Mouse (Mus musculus) lung, postnatal 0 days (tissue): Measurements from ENCODE around the gene Ltv1. TPM values are rescaled to one million over a fixed set of nuclear protein-coding genes. Genes with fewer than 3 reads are reported as not detected.

Source experiments
- ATAC-seq: fragments of 200-750 bp; cut with Nextera tagmentation; 2 replicates; pipeline ENCODE4 v1.8.0; 2017; ENCODE audit warnings: moderate library complexity
- DNase-seq: peaks from one replicate; pipeline ENCODE4 v3.0.0-alpha.2; 2016; ENCODE audit warnings: low spot score
- H3K27ac ChIP-seq: fragments of 300-500 bp; sonication (generic); 2 replicates; pipeline ENCODE4 v1.5.1; 2014; ENCODE audit warnings: antibody characterized with exemption, mild to moderate bottlenecking, low read length, mixed read lengths
- H3K27me3 ChIP-seq: fragments of 300-500 bp; sonication (generic); replicated peaks from 2 replicates; pipeline ENCODE4 v1.6.1; 2014; ENCODE audit warnings: low read length, mixed read lengths; ENCODE audit not compliant: insufficient read depth
- H3K36me3 ChIP-seq: fragments of 300-500 bp; sonication (generic); 2 replicates; pipeline ENCODE4 v1.6.1; 2014; ENCODE audit warnings: low read length, mixed read lengths; ENCODE audit not compliant: insufficient read depth
- H3K4me1 ChIP-seq: fragments of 300-500 bp; sonication (generic); 2 replicates; pipeline ENCODE4 v1.6.1; 2014; ENCODE audit warnings: antibody characterized with exemption, low read depth, low read length, mixed read lengths; ENCODE audit not compliant: insufficient read depth
- H3K4me2 ChIP-seq: fragments of 300-500 bp; sonication (generic); replicated peaks from 2 replicates; pipeline ENCODE4 v1.6.1; 2014; ENCODE audit warnings: low read depth, mild to moderate bottlenecking, low read length, moderate library complexity, mixed read lengths
- H3K4me3 ChIP-seq: fragments of 300-500 bp; sonication (generic); 2 replicates; pipeline ENCODE4 v1.5.1; 2014; ENCODE audit warnings: low read depth, low read length
- H3K9ac ChIP-seq: fragments of 300-500 bp; sonication (generic); replicated peaks from 2 replicates; pipeline ENCODE4 v1.6.1; 2014; ENCODE audit warnings: low read depth, mild to moderate bottlenecking
- H3K9me3 ChIP-seq: fragments of 300-500 bp; sonication (generic); 2 replicates; pipeline ENCODE4 v1.6.1; 2016; ENCODE audit warnings: low read length, mixed read lengths
- CTCF ChIP-seq: IDR thresholded peaks from 2 replicates; pipeline ENCODE4 v1.5.1; 2016; ENCODE audit warnings: antibody characterized with exemption, mild to moderate bottlenecking
- EP300 ChIP-seq: IDR thresholded peaks from 2 replicates; pipeline ENCODE4 v1.6.1; 2016; ENCODE audit warnings: antibody characterized with exemption, mild to moderate bottlenecking, control low read depth
- WGBS: fragments of 180-500 bp; shearing (Covaris S2); extraction: QIAGEN DNeasy Blood & Tissue Kit; methylation state at CpG from one replicate; pipeline ENCODE4 v1.1.7; 2014; 5-methylcytosine and 5-hydroxymethylcytosine counted together
- polyA plus RNA-seq: library from polyadenylated mRNA; unstranded; fragments of >200 nt; fragmentation: Nextera tagmentation; extraction: Ambion mirVana; gene quantifications from 2 replicates; pipeline ENCODE4 v1.2.1, GENCODE M21; 2015

Ltv1 gene
- polyA plus RNA-seq, 1 experiment from 2014 or later: 32.2 TPM

DNA sequence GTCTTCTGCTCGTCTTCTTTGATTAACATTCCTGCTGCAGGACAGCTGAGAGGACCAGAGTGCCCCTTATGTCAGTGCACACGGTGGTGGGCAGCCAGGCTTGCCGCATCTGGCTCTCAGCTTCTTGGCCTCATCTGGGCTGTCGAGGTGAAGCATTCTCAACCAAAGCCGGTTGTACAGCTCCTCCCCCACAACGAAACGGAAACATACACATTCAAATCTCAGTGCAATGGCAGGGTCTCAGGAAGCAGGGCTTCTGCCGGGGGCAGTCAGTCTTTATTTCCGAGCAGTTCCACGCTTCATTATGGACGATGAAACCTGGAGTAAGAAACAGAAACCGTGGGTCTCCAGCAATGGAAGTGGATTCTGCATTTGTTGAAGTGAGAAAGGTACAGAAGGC is 21.0 kb upstream of the Ltv1 start:
- Histone ChIP-seq H3K36me3 (no peaks in the 10 kb centered on the region), H3K27ac (no peak overlapping the region), H3K9me3 (no peaks in the 10 kb centered on the region), H3K27me3 (no peaks in the 10 kb centered on the region), H3K9ac (no peak overlapping the region), H3K4me3 (no peak overlapping the region), H3K4me1 (0 out of 2 replicates have a peak, but pooled peaks cover 3% of the 10 kb centered on the region), H3K4me2 (no peak overlapping the region)
- TF ChIP-seq EP300 (no peak), CTCF (no peak)
- 52% methylated on average over 12 of the region's 12 CpGs for WGBS
- no peak for ATAC-seq
- DNase-seq: no peak

DNA sequence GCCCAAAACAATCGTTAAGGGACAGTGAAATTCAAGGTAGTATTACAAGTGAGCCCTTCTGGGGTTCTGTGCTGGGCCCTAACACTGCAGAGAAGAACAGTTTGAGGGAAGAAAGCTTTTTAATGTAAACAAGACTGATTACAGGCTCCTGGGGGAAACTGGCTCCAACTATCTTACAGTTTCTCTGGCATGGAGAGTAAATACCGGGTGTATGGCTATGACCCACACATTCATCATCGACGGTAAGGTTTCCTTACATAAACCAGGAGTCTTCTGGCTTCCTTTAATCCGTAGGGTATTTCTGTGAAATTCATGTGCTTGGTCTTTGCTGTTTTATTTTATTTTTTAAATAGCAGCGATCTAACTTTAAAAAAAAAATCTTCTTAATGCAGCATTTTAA is 19.9 kb upstream of the Ltv1 start:
- Histone ChIP-seq H3K4me1 (0 out of 2 replicates have a peak, but pooled peaks cover 3% of the 10 kb centered on the region), H3K9ac (no peak overlapping the region), H3K4me3 (no peak overlapping the region), H3K9me3 (no peaks in the 10 kb centered on the region), H3K4me2 (no peak overlapping the region), H3K27ac (no peak overlapping the region), H3K36me3 (no peaks in the 10 kb centered on the region), H3K27me3 (no peaks in the 10 kb centered on the region)
- no peak for DNase-seq
- WGBS: 48% methylated on average over 6 of the region's 6 CpGs
- ATAC-seq: no peak
- no peak for TF ChIP-seq EP300
- no peak for TF ChIP-seq CTCF

DNA sequence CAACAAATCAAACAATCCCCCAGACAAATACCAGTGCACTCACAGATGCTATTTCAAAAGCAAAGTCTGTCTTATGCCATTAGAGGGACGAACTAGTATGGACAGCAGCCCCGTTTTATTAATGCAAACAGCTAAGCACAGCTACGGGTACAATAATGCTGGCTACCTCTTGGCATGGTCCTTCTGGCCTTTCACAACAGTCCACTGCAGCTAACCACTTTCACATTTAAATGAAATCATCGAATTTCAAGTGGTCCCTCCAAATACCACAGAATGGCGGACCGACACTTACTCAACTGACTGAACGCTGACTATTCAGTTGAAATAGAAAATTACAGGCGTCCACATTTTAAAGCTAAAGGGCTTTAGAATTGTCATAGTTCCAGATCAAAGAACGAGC is 19.4 kb upstream of the Ltv1 start:
- no peak overlapping the region for H3K27ac ChIP-seq
- H3K36me3 ChIP-seq: no peaks in the 10 kb centered on the region
- H3K9ac ChIP-seq: no peak overlapping the region
- H3K27me3 ChIP-seq: no peaks in the 10 kb centered on the region
- H3K4me1 ChIP-seq: 0 out of 2 replicates have a peak, but pooled peaks cover 3% of the 10 kb centered on the region
- 59% methylated on average over 9 of the region's 9 CpGs for WGBS
- H3K9me3 ChIP-seq: no peaks in the 10 kb centered on the region
- ATAC-seq (peak; percentile 81), DNase-seq (peak; percentile 70)
- no peak overlapping the region for H3K4me3 ChIP-seq
- no peak for TF ChIP-seq CTCF
- no peak for TF ChIP-seq EP300
- no peak overlapping the region for H3K4me2 ChIP-seq

DNA sequence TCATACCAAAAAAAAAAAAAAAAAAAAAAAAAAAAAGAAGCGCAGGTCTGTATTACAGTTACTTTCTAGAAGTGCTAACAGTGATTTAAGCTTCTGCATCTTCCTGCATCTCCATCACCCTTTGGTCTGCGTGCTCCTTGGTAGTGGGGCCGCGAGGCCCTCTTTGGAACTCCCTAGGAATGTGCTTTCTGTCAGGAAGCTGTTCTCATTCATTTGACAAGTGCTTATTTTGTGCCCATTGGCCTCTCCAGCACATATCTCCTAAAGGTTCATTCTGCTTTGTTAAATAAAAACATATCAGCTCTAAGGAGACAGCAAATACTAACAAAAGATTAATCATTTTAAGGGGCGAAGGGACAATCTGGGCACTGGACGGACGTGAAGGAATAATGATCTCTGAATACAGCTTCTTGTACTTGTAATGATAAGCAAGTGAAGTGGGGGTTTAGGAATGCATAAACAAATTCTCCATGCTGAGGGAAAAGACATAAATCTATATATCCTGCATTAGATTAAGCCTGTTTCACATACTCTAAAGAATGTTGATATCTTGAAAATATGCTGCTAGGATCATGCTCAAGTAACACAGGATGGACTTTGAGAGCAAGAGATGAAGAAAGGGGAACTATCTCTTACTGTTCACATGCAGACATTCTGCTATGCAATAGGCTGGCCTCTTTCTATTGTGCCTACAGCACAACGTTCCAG is 17.1 kb upstream of the Ltv1 start:
- H3K27me3 ChIP-seq: no peaks in the 10 kb centered on the region
- H3K4me1 ChIP-seq: 0 out of 2 replicates have a peak, but pooled peaks cover 3% of the 10 kb centered on the region
- peak; percentile 59 for ATAC-seq
- no peak overlapping the region for H3K27ac ChIP-seq
- H3K9ac ChIP-seq: no peak overlapping the region
- H3K9me3 ChIP-seq: no peaks in the 10 kb centered on the region
- peak; percentile 22 for DNase-seq
- no peak overlapping the region for H3K4me2 ChIP-seq
- WGBS: 19% methylated on average over 8 of the region's 8 CpGs
- TF ChIP-seq EP300: no peak
- no peak for TF ChIP-seq CTCF
- H3K36me3 ChIP-seq: no peaks in the 10 kb centered on the region
- no peak overlapping the region for H3K4me3 ChIP-seq

DNA sequence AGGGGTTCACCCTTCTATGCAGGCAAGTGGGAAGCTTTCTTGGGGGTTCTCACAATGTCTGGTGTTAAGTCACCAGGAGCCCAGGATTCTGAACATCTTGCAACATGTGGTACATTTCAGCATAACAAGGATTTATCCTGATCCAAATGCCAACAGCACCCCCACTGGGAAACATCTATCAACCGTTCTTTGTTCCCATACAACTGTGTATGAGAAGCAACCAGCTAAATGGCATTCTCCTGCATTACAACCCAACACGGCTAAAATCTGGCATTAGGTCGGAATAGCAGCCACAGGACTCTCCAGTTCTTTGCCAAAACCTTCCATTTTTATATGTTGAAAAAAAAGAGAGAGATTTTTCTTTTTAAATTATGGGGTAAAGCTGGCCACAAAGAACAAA is 16.5 kb upstream of the Ltv1 start:
- Histone ChIP-seq H3K4me1 (0 out of 2 replicates have a peak, but pooled peaks cover 3% of the 10 kb centered on the region), H3K4me3 (no peak overlapping the region), H3K36me3 (no peaks in the 10 kb centered on the region), H3K9ac (no peak overlapping the region), H3K27me3 (no peaks in the 10 kb centered on the region), H3K9me3 (no peaks in the 10 kb centered on the region), H3K4me2 (no peak overlapping the region), H3K27ac (no peak overlapping the region)
- peak; percentile 5 for DNase-seq
- TF ChIP-seq EP300: no peak
- TF ChIP-seq CTCF: 0 out of 2 replicates have a peak, but pooled peaks have one; percentile 4
- 44% methylated on average over 3 of the region's 3 CpGs for WGBS
- ATAC-seq: no peak

DNA sequence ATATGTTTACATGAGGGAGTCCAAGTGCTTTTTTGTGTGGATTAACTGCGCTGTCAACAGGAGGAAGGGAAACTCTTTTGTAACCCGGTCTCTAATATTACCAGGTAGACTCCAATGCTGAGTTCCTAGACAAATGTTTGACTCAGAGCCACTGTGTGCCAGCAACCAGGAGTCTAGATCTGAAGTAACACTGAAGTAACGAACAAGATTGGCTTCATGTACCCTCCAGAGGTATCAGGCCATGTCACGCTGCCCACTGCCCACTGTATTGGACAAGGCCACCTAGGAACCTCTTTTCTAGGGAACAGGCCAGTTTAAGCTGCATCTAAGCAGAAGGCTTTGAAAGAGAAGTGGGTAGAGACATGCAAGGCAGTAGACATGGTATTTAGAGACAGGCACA is 16.1 kb upstream of the Ltv1 start:
- TF ChIP-seq EP300 (no peak), CTCF (no peak)
- H3K4me3 ChIP-seq: no peak overlapping the region
- no peaks in the 10 kb centered on the region for H3K9me3 ChIP-seq
- 81% methylated on average over 4 of the region's 4 CpGs for WGBS
- H3K9ac ChIP-seq: no peak overlapping the region
- ATAC-seq (no peak), DNase-seq (no peak)
- no peaks in the 10 kb centered on the region for H3K36me3 ChIP-seq
- no peaks in the 10 kb centered on the region for H3K27me3 ChIP-seq
- 0 out of 2 replicates have a peak, but pooled peaks cover 3% of the 10 kb centered on the region for H3K4me1 ChIP-seq
- H3K27ac ChIP-seq: no peak overlapping the region
- no peak overlapping the region for H3K4me2 ChIP-seq
